Mouse (Mus musculus) erythroblast, embryonic 14.5 days (primary cell): ENCODE measurements around the gene Kcnj15.

ENCODE experiments used
- GATA1 ChIP-seq: IDR thresholded peaks from 2 replicates; pipeline ENCODE4 v1.6.1; 2012; ENCODE audit warnings: low read length, inconsistent platforms, mixed read lengths
- TAL1 ChIP-seq: IDR thresholded peaks from 3 replicates; pipeline ENCODE4 v1.6.1; 2012; ENCODE audit warnings: low read length, inconsistent platforms, mixed read lengths

DNA sequence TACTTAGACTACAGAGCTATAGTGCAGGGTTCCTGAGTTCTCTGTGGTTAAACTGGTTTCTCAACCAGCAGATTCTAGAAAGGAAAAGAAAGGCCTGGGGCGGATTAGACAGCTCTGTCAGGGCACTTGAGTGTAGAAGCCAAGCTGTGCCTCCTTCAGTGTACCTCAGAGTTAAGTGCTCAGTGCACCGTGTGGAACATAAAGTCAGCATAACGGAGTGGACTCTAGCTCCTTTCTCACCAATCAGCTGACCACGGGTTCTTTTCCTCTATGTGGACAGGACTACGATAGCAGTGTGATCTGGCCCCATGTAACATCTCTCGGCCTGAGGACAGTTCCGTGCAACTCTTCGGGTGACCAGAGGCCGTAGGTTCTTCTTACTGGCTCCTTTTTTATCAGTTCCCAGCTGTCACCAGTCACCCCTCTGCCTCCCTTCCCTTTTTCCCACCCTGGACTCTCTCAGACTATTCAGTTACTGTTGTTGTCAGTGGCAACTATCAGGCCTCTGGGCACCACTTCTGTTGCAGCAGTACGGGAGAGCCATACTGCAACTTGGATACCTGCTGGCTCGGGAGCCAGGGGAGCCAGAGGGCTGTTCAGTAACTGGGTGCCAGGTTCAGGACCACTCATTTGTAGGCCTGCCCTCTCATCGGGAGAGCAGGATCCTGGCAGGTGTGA, 12.6 kb upstream of the Kcnj15 start:
- TF ChIP-seq GATA1 (no peak), TAL1 (no peak)
